Mouse (Mus musculus) embryonic facial prominence, embryonic 10.5 days (tissue): ENCODE measurements around the gene Cul4a. TPM values are rescaled to one million over a fixed set of nuclear protein-coding genes. Genes with fewer than 3 reads are reported as not detected.

Experiments used
- DNase-seq: peaks from one replicate; pipeline ENCODE4 v3.0.0-alpha.2; 2017; ENCODE audit warnings: low spot score
- H3K27ac ChIP-seq: fragments of 300-500 bp; sonication (generic); replicated peaks from 2 replicates; pipeline ENCODE4 v1.5.1; 2016; ENCODE audit warnings: mild to moderate bottlenecking
- H3K27me3 ChIP-seq: fragments of 300-500 bp; sonication (generic); replicated peaks from 2 replicates; pipeline ENCODE4 v1.6.1; 2016; ENCODE audit warnings: low read depth, mild to moderate bottlenecking; ENCODE audit not compliant: poor library complexity, severe bottlenecking
- H3K36me3 ChIP-seq: fragments of 300-500 bp; sonication (generic); replicated peaks from 2 replicates; pipeline ENCODE4 v1.6.1; 2016; ENCODE audit warnings: mild to moderate bottlenecking, moderate library complexity
- H3K4me1 ChIP-seq: fragments of 300-500 bp; sonication (generic); 2 replicates; pipeline ENCODE4 v1.6.1; 2016
- H3K4me3 ChIP-seq: fragments of 300-500 bp; sonication (generic); 2 replicates; pipeline ENCODE4 v1.5.1; 2016; ENCODE audit warnings: mild to moderate bottlenecking, moderate library complexity
- H3K9me3 ChIP-seq: fragments of 300-500 bp; sonication (generic); 2 replicates; pipeline ENCODE4 v1.6.1; 2016; ENCODE audit warnings: mild to moderate bottlenecking
- WGBS: fragments of 180-500 bp; shearing (Covaris S2); methylation state at CpG from one replicate; pipeline ENCODE4 v1.1.7; 2016; 5-methylcytosine and 5-hydroxymethylcytosine counted together
- polyA plus RNA-seq: library from polyadenylated mRNA; unstranded; fragments of >200 nt; fragmentation: Nextera tagmentation; extraction: Ambion mirVana; gene quantifications from 2 replicates; pipeline ENCODE4 v1.2.1, GENCODE M21; 2016

Gene Cul4a
- polyA plus RNA-seq, 1 experiment from 2014 or later = 96.0 TPM

- Histone ChIP-seq H3K36me3 (peaks cover 92% of the 10 kb centered on the region), H3K9me3 (no peaks in the 10 kb centered on the region), H3K27me3 (no peaks in the 10 kb centered on the region), H3K4me1 (0 out of 2 replicates have a peak, but pooled peaks cover 4% of the 10 kb centered on the region), H3K4me3 (no peak overlapping the region), H3K27ac (no peak overlapping the region)
- no peak for DNase-seq
- WGBS = 90% methylated on average over 4 of the region's 4 CpGs
Measured at GRCm38 (mm10) chr8:13174811-13175210, 69.4 kb downstream of the Cul4a start.

GRCm38 (mm10) chr8:13175650-13176049 lies 70.2 kb downstream of the Cul4a start:
- 83% methylated on average over 1 of the region's 1 CpGs for WGBS
- H3K9me3 ChIP-seq = no peaks in the 10 kb centered on the region
- no peak overlapping the region for H3K27ac ChIP-seq
- no peak for DNase-seq
- H3K27me3 ChIP-seq = no peaks in the 10 kb centered on the region
- H3K4me3 ChIP-seq = no peak overlapping the region
- peaks cover 83% of the 10 kb centered on the region for H3K36me3 ChIP-seq
- H3K4me1 ChIP-seq = 0 out of 2 replicates have a peak, but pooled peaks cover 4% of the 10 kb centered on the region

GRCm38 (mm10) chr8:13177173-13177852 lies 71.9 kb downstream of the Cul4a start:
- peaks cover 67% of the 10 kb centered on the region for H3K36me3 ChIP-seq
- 0 out of 2 replicates have a peak, but pooled peaks cover 4% of the 10 kb centered on the region for H3K4me1 ChIP-seq
- no peak for DNase-seq
- H3K27ac ChIP-seq = no peak overlapping the region
- H3K4me3 ChIP-seq = no peak overlapping the region
- H3K9me3 ChIP-seq = no peaks in the 10 kb centered on the region
- WGBS = 92% methylated on average over 7 of the region's 7 CpGs
- no peaks in the 10 kb centered on the region for H3K27me3 ChIP-seq

GRCm38 (mm10) chr8:13178137-13178536 lies 72.7 kb downstream of the Cul4a start:
- Histone ChIP-seq H3K27ac (no peak overlapping the region), H3K4me1 (0 out of 2 replicates have a peak, but pooled peaks cover 4% of the 10 kb centered on the region), H3K9me3 (no peaks in the 10 kb centered on the region), H3K27me3 (no peaks in the 10 kb centered on the region), H3K36me3 (peaks cover 62% of the 10 kb centered on the region), H3K4me3 (no peak overlapping the region)
- no peak for DNase-seq
- WGBS = 92% methylated on average over 5 of the region's 5 CpGs

- H3K4me3 ChIP-seq = no peak overlapping the region
- no peaks in the 10 kb centered on the region for H3K27me3 ChIP-seq
- H3K4me1 ChIP-seq = 0 out of 2 replicates have a peak, but pooled peaks cover 4% of the 10 kb centered on the region
- WGBS = 79% methylated on average over 6 of the region's 6 CpGs
- H3K36me3 ChIP-seq = peaks cover 51% of the 10 kb centered on the region
- H3K9me3 ChIP-seq = no peaks in the 10 kb centered on the region
- no peak for DNase-seq
- 0 out of 2 replicates have a peak overlapping the region, but pooled peaks have one; percentile 19 for H3K27ac ChIP-seq
Measured at GRCm38 (mm10) chr8:13179482-13179881, 74.1 kb downstream of the Cul4a start.

- H3K4me3 ChIP-seq = no peak overlapping the region
- no peaks in the 10 kb centered on the region for H3K27me3 ChIP-seq
- H3K4me1 ChIP-seq = 0 out of 2 replicates have a peak, but pooled peaks cover 4% of the 10 kb centered on the region
- DNase-seq = no peak
- WGBS = 72% methylated on average over 7 of the region's 7 CpGs
- peaks cover 51% of the 10 kb centered on the region for H3K36me3 ChIP-seq
- no peaks in the 10 kb centered on the region for H3K9me3 ChIP-seq
- H3K27ac ChIP-seq = no peak overlapping the region
Measured at GRCm38 (mm10) chr8:13179948-13180347, 74.5 kb downstream of the Cul4a start.

- Histone ChIP-seq H3K27me3 (no peaks in the 10 kb centered on the region), H3K4me1 (0 out of 2 replicates have a peak, but pooled peaks cover 4% of the 10 kb centered on the region), H3K4me3 (no peak overlapping the region), H3K9me3 (no peaks in the 10 kb centered on the region), H3K36me3 (peaks cover 49% of the 10 kb centered on the region), H3K27ac (no peak overlapping the region)
- DNase-seq = no peak
- 88% methylated on average over 9 of the region's 9 CpGs for WGBS
Measured at GRCm38 (mm10) chr8:13180408-13180807, 75.0 kb downstream of the Cul4a start.

GRCm38 (mm10) chr8:13180911-13181690 lies 75.7 kb downstream of the Cul4a start:
- Histone ChIP-seq H3K4me3 (no peak overlapping the region), H3K27me3 (no peaks in the 10 kb centered on the region), H3K4me1 (0 out of 2 replicates have a peak, but pooled peaks cover 4% of the 10 kb centered on the region), H3K27ac (no peak overlapping the region), H3K36me3 (peaks cover 42% of the 10 kb centered on the region), H3K9me3 (no peaks in the 10 kb centered on the region)
- no peak for DNase-seq
- 85% methylated on average over 18 of the region's 18 CpGs for WGBS

- no peak for DNase-seq
- Histone ChIP-seq H3K27me3 (no peaks in the 10 kb centered on the region), H3K9me3 (no peaks in the 10 kb centered on the region), H3K4me1 (0 out of 2 replicates have a peak, but pooled peaks cover 4% of the 10 kb centered on the region), H3K4me3 (no peak overlapping the region), H3K36me3 (peaks cover 37% of the 10 kb centered on the region), H3K27ac (no peak overlapping the region)
- 53% methylated on average over 2 of the region's 2 CpGs for WGBS
Measured at GRCm38 (mm10) chr8:13181691-13181976, 76.2 kb downstream of the Cul4a start.

- Histone ChIP-seq H3K36me3 (peaks cover 13% of the 10 kb centered on the region), H3K27ac (no peak overlapping the region), H3K9me3 (no peaks in the 10 kb centered on the region), H3K4me1 (no peaks in the 10 kb centered on the region), H3K4me3 (no peak overlapping the region), H3K27me3 (no peaks in the 10 kb centered on the region)
- DNase-seq = no peak
- 87% methylated on average over 8 of the region's 8 CpGs for WGBS
Measured at GRCm38 (mm10) chr8:13186819-13187218, 81.4 kb downstream of the Cul4a start.

- H3K4me1 ChIP-seq = no peaks in the 10 kb centered on the region
- DNase-seq = no peak
- H3K36me3 ChIP-seq = peaks cover 13% of the 10 kb centered on the region
- no peaks in the 10 kb centered on the region for H3K9me3 ChIP-seq
- H3K27ac ChIP-seq = no peak overlapping the region
- no peak overlapping the region for H3K4me3 ChIP-seq
- no peaks in the 10 kb centered on the region for H3K27me3 ChIP-seq
- WGBS = 83% methylated on average over 9 of the region's 9 CpGs
Measured at GRCm38 (mm10) chr8:13187229-13187628, 81.8 kb downstream of the Cul4a start.

GRCm38 (mm10) chr8:13187638-13188037 lies 82.2 kb downstream of the Cul4a start:
- 73% methylated on average over 7 of the region's 7 CpGs for WGBS
- Histone ChIP-seq H3K4me3 (no peak overlapping the region), H3K27ac (no peak overlapping the region), H3K36me3 (peaks cover 10% of the 10 kb centered on the region), H3K4me1 (no peaks in the 10 kb centered on the region), H3K27me3 (no peaks in the 10 kb centered on the region), H3K9me3 (no peaks in the 10 kb centered on the region)
- DNase-seq = no peak
